Mouse (Mus musculus): ENCODE measurements at regions not wholly inside any gene's neighbourhood (a gene's known extent, or its start where the extent isn't known, plus 50 kb on each side); places are given as distances from the start of the nearest gene placed in this dataset.

DNA sequence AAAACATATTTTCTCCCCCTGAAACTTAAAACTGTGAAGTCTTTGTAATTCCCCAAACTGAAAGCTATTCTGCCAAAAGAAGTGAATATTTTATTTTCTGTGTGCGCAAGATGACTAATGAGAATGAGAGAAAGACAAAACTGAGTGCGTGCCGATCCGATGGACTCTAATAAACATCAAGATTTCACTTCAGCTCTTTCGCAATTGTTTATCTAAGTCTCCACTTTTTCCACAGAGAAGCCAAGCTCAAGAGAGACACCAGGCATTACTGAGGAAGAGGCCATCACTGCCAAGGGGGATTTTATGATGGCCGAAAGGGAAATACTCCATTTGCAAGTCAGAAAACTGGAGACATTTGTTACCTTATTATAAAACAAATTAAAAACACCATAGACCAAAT is 55.0 kb upstream of the Uqcrfs1 start:
- DNase-seq, result no peak

DNA sequence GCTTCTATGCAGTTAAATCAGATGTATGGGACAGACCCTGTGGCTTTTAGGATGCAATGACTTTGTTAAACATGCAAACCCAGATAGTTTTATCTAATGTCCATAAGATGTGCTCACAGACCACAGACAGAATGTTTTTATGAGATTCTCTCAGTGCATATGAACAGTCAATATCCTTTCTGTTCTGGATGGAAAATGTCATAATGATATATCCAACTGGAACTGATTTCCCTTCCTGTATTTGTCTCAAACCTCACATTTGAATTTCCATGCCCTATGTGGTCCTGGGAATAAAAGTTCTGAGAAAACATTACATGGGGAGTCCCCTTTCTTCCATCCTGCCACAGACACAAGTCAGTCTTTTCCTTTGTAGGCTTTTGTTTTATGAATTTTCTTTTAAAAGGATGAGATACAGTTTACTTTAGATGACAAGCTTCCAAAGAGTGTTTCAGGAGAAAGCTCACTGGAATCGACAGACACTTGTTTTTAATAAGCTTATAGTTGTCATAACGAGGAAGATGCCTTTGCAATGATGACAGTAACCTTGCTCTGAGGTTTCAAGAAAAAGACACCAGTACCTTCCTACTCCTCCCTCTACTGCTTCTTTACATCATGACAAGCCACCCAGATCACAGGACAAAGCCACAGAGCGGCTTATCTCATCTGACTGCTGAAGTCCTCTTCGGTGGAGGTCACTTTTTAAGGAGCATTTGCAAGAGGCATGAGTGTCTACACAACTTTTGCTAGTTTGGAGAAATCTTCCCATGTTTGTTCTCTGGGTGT is 55.7 kb upstream of the Uqcrfs1 start:
- DNase-seq, result no peak

DNA sequence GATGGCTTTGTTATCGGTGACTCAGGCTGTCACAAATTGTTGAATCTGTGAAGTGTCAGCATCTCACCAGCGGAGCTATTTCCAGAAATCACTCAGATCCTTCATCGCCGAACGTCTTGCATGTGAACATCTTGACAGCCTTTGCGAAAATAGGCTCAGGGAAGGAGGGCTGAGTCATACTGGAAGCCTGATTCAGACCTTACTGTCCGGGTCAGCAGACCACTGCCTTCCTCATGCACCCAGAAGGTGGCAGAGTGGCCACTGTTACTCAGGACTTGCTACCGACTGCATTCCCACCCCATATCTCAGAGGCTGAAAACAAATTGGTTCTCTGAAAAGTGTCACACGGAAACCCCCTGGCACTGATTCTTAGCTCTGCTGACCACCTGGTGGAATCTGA is 55.9 kb upstream of the Dusp22 start:
- DNase-seq, result peak in 1 of 2 experiments; percentile 11

DNA sequence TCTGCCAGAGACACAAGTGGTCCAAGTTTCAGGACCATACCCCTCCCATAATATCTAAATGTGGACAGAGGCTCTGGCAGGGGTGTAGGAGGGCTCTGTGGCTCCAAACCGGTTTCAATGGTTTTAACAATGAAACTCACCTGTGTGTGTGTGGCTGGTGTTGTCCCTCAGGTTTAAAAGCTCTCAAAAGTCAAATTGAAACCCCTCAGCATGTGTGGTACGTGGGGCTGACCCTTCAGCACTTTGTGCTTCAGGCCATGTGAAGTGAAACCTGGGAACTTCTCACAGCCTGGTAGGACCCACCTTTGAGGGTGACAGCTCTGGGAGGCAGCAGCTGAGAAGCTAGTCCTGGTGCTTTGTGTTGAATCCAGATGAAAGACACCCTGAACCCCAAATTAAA is 52.5 kb upstream of the Dusp22 start:
- no peak for DNase-seq

DNA sequence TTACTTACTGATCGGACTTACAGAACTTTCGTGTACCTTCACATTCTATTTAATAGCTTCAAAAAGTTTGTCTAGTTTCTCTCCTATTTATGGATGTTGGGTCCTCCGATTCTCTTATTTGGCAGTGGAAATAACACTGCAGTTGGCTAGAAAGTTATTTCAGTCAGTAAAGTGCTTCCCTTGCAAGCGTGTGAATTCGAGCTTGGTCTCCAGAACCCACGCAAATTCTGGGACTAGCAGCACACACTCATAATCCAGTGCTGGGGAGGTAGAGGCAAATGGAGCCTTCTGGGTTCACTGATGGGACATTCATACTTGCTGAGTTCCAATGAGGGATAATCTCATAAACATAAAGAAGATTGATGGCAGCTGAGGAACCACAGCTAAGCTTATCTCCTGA is 51.9 kb upstream of the Dusp22 start:
- DNase-seq, result no peak

DNA sequence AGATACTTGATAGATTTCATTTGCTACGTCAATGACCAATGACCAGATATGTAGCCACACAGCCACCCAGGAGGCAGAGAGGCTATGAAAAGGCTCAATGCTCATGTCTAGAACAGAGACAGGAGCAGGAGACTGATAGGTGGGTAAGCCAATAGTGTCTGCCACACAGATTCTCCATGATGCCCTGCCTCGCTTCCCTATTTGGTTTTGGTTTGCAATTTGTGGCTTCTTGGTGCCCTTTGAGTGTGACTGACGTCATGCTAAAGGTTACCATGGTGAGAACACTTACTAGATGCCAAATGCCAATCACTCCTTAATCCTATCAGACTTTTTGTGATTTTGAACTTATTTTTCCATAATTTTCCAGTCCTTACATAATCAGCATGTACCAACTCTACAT is 50.0 kb upstream of the Dusp22 start:
- no peak for DNase-seq

All from cerebellum, postnatal 25 days (tissue).